Mouse (Mus musculus): ENCODE measurements around the gene Btnl2.
"Not testable (repeated sequence)": the region's sequence is repeated elsewhere in the genome, so short reads cannot be mapped to it uniquely, and the experiment has no call there.

Btnl2 gene

GRCm38 (mm10) chr17:34354539-34354938, at the start of gene Btnl2:
Gene Btnl2 (plus strand): TSS chr17:34354822.
- DNase-seq, result no peak

GRCm38 (mm10) chr17:34305380-34306030, 49.1 kb upstream of the Btnl2 start, which contains the start of gene H2-Eb1:
Gene H2-Eb1 (plus strand): TSS chr17:34305867.
- DNase-seq, result peak; percentile 89

- no peak for DNase-seq
Observed at GRCm38 (mm10) chr17:34306407-34306806, 48.2 kb upstream of the Btnl2 start.

GRCm38 (mm10) chr17:34307216-34307615, 47.4 kb upstream of the Btnl2 start:
- no peak for DNase-seq

- no peak for DNase-seq
Observed at GRCm38 (mm10) chr17:34308161-34308560, 46.5 kb upstream of the Btnl2 start.

GRCm38 (mm10) chr17:34309225-34309624, 45.4 kb upstream of the Btnl2 start:
- DNase-seq, result no peak

GRCm38 (mm10) chr17:34309683-34310385, 44.8 kb upstream of the Btnl2 start:
- peak; percentile 79 for DNase-seq

- DNase-seq, result not testable (repeated sequence)
Observed at GRCm38 (mm10) chr17:34310526-34310925, 44.1 kb upstream of the Btnl2 start.

GRCm38 (mm10) chr17:34312185-34312584, 42.4 kb upstream of the Btnl2 start:
- DNase-seq, result no peak

GRCm38 (mm10) chr17:34313393-34313792, 41.2 kb upstream of the Btnl2 start:
- peak; percentile 83 for DNase-seq

GRCm38 (mm10) chr17:34314286-34314685, 40.3 kb upstream of the Btnl2 start:
- DNase-seq, result no peak

- no peak for DNase-seq
Observed at GRCm38 (mm10) chr17:34315512-34315911, 39.1 kb upstream of the Btnl2 start.

GRCm38 (mm10) chr17:34316697-34317096, 37.9 kb upstream of the Btnl2 start:
- no peak for DNase-seq

- DNase-seq, result no peak
Observed at GRCm38 (mm10) chr17:34317275-34317674, 37.3 kb upstream of the Btnl2 start.

GRCm38 (mm10) chr17:34325436-34325835, 29.2 kb upstream of the Btnl2 start, which contains the start of gene H2-Eb2:
Gene H2-Eb2 (plus strand): TSS chr17:34325665.
- DNase-seq, result peak; percentile 47

GRCm38 (mm10) chr17:34326373-34326772, 28.2 kb upstream of the Btnl2 start:
- no peak for DNase-seq

GRCm38 (mm10) chr17:34329807-34330206, 24.8 kb upstream of the Btnl2 start:
- peak; percentile 39 for DNase-seq

GRCm38 (mm10) chr17:34331200-34331599, 23.4 kb upstream of the Btnl2 start:
- DNase-seq, result no peak

- DNase-seq, result no peak
Observed at GRCm38 (mm10) chr17:34340619-34341402, 13.8 kb upstream of the Btnl2 start.

GRCm38 (mm10) chr17:34344882-34345281, 9.7 kb upstream of the Btnl2 start:
- no peak for DNase-seq

- no peak for DNase-seq
Observed at GRCm38 (mm10) chr17:34345486-34345885, 9.1 kb upstream of the Btnl2 start.

- no peak for DNase-seq
Observed at GRCm38 (mm10) chr17:34346041-34346440, 8.6 kb upstream of the Btnl2 start.

GRCm38 (mm10) chr17:34347606-34348308, 6.9 kb upstream of the Btnl2 start:
- peak; percentile 63 for DNase-seq
